Mouse (Mus musculus) liver, postnatal 0 days (tissue): ENCODE results near the gene Cep128.

Experiments used
- CTCF ChIP-seq: sonication (generic); IDR thresholded peaks from 2 replicates; pipeline ENCODE4 v1.5.1; 2016; ENCODE audit warnings: antibody characterized with exemption, low read depth
- EP300 ChIP-seq: IDR thresholded peaks from 2 replicates; pipeline ENCODE4 v1.6.1; 2016; ENCODE audit warnings: antibody characterized with exemption, low read depth, mild to moderate bottlenecking

GRCm38 (mm10) chr12:91008736-91009135 lies 375.5 kb downstream of the Cep128 start:
- no peak for TF ChIP-seq CTCF
- TF ChIP-seq EP300: no peak
